Mouse (Mus musculus) liver, adult 2 months (tissue): ENCODE measurements around the gene Tmem41b. TPM values are rescaled to one million over a fixed set of nuclear protein-coding genes. Genes with fewer than 3 reads are reported as not detected.
A peak's percentile ranks its signal among the peaks of the same experiment; 100 is the strongest.

ENCODE experiments used
- DNase-seq: peaks from one replicate; pipeline ENCODE4 v3.0.0-alpha.2; 2011; ENCODE audit warnings: low read depth, low spot score; ENCODE audit errors: extremely low read depth
- H3K27ac ChIP-seq: fragments of 200-500 bp; replicated peaks from 2 replicates; pipeline ENCODE4 v1.5.1; 2012; ENCODE audit warnings: low read depth, mild to moderate bottlenecking, control low read depth, inconsistent platforms, low read length; ENCODE audit not compliant: insufficient read depth
- H3K27me3 ChIP-seq: fragments of 200-500 bp; 2 replicates; pipeline ENCODE4 v1.6.1; 2012; ENCODE audit warnings: mild to moderate bottlenecking, moderate library complexity, low read length, inconsistent platforms; ENCODE audit not compliant: control insufficient read depth, insufficient read depth
- H3K36me3 ChIP-seq: fragments of 200-500 bp; 2 replicates; pipeline ENCODE4 v1.6.1; 2012; ENCODE audit warnings: low read length, inconsistent platforms; ENCODE audit not compliant: control insufficient read depth, insufficient read depth
- H3K4me1 ChIP-seq: fragments of 200-500 bp; 2 replicates; pipeline ENCODE4 v1.6.1; 2011; ENCODE audit warnings: low read length; ENCODE audit not compliant: control insufficient read depth, insufficient read depth
- H3K4me3 ChIP-seq: fragments of 200-500 bp; 2 replicates; pipeline ENCODE4 v1.5.1; 2011; ENCODE audit warnings: low read depth, mild to moderate bottlenecking, control low read depth, low read length, moderate library complexity; ENCODE audit not compliant: insufficient read depth
- H3K79me2 ChIP-seq: fragments of 200-500 bp; 2 replicates; pipeline ENCODE4 v1.6.1; 2012; ENCODE audit warnings: inconsistent platforms, mild to moderate bottlenecking, low read length, moderate library complexity; ENCODE audit not compliant: control insufficient read depth, insufficient read depth
- H3K9ac ChIP-seq: fragments of 200-500 bp; 2 replicates; pipeline ENCODE4 v1.6.1; 2012; ENCODE audit warnings: low read depth, mild to moderate bottlenecking, control low read depth, inconsistent platforms, low read length
- CTCF ChIP-seq: fragments of 200-500 bp; IDR thresholded peaks from 2 replicates; pipeline ENCODE4 v1.5.1; 2011; ENCODE audit warnings: low read depth, low read length, control low read depth
- POLR2A ChIP-seq: fragments of 200-500 bp; IDR thresholded peaks from 2 replicates; pipeline ENCODE4 v1.6.1; 2011; ENCODE audit warnings: low read length, control low read depth; ENCODE audit not compliant: insufficient read depth; ENCODE audit errors: extremely low read depth
- WGBS: fragments of 180-500 bp; shearing (Covaris S2); methylation state at CpG from one replicate; pipeline ENCODE4 v1.1.7; 2018; 5-methylcytosine and 5-hydroxymethylcytosine counted together
- polyA plus RNA-seq: library from polyadenylated mRNA; depleted of rRNA; stranded (reverse); fragments of >200 nt; gene quantifications from 2 replicates; pipeline ENCODE4 v1.2.3, GENCODE M21; 2012
- total RNA-seq: library from RNA; depleted of rRNA; stranded (reverse); fragments of >200 nt; gene quantifications from 2 replicates; pipeline ENCODE4 v1.2.3, GENCODE M21; 2014

Gene Tmem41b
- total and polyA plus RNA-seq, 2 experiments: 21.6 to 43.1 TPM

DNA sequence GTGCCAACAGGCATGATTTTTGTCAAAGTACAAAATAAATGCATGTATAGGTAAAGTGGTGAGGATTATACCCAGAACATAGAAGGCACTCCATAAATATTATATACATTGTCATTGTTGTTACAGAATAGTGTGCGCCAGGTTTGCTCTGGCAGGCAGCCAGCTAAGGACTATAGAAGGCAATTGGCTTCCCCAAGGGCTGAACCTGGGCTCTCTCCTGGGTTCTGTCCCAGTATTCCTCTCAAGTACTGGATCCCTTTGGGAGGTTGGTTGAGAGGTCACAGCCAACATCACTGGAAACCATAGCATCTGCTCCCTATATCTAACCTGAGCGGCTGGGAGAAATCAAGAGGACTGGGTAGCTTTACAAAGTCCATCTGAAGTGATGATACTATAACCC lies 25.2 kb downstream of the Tmem41b start:
- Histone ChIP-seq H3K4me3 (no peak overlapping the region), H3K4me1 (peaks cover 11% of the 10 kb centered on the region; the same call in 1 of the 2 replicates), H3K9ac (no peak overlapping the region), H3K27me3 (no peaks in the 10 kb centered on the region), H3K27ac (no peak overlapping the region), H3K36me3 (no peaks in the 10 kb centered on the region), H3K79me2 (no peaks in the 10 kb centered on the region; the same call in 1 of the 2 replicates)
- DNase-seq: no peak
- no peak for TF ChIP-seq CTCF
- no peak for TF ChIP-seq POLR2A
- 93% methylated on average over 2 of the region's 2 CpGs for WGBS

DNA sequence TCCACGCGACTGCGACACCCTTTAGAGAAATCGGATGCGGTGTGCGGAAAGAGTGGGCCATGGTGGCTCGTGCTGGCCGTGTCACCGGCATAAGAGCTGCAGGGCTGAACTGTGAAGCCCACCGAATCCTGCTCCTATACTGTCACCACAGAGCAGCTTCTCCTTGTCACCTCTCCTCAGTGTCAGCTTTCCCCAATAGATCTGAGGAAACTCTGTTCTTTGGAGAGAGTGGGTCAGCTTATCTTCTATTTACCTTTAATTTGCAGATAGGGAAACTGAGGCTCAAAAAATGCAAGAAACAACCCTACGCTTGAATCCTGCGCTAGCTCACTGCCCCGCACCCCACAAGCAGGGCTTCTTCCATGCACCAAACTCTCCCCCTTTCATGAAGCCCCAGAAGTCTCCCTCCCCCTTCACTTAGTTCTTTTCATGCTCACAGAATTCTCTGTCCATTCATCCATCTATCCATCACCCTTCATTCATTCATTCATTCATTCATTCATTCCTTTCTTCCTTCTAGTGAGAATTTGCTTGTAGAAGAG lies 26.0 kb downstream of the Tmem41b start:
- 20% methylated on average over 13 of the region's 13 CpGs for WGBS
- Histone ChIP-seq H3K79me2 (no peaks in the 10 kb centered on the region; the same call in 1 of the 2 replicates), H3K27ac (0 out of 2 replicates have a peak overlapping the region, but pooled peaks have one; percentile 9)

DNA sequence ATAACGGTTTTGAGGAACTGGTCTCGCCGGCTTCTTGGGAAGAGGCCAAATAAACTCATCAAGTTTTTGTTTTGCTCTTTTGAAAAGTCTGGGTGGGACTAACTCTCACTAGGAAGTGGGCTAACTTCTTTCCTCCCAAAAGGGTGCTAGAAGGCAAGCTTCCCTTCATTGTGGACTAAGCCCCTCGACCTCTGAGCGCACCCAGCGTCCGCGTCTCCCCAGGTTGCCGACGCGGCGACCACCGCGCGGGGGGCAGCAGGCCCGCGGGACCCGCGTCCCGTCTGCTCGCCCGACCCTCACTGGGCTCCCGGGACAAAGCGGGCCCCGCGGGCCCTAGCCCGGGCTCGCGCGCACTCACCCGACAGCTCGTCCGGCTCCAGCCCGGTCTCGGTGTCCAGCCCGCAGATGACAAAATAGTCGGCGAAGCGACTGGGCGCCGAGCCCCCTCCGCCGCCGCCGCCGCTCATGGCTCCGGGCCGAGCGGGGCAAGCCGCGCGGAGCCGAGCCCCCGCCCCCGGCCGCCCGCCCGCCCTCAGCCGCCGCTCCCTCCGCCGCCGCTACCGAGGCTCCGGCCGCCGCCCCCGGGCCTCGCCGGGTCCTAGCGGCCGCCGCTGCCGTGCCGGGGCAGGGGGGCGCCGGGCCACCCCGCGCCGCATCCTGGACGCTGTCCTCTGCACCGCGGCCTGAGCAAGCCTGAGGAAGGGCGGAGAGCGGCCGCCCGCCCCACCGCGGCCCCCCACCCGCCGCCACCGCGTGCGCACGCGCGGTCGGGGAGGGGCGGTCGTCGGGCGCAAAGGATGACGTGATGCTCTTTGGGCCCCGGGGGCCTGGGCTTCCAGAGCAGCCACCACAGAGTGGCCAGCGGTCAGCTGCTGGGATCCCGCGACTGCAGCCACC lies 26.8 kb downstream of the Tmem41b start, which contains the start of gene Dennd5a:
Gene Dennd5a, minus strand, starts transcription at position 755 of the 897 bp plus-strand sequence.
- H3K9ac ChIP-seq: peak within 1 kb of the TSS; percentile 99
- TF ChIP-seq CTCF (no peak), POLR2A (peak; percentile 35; the same call in 1 of the 2 replicates)
- peaks cover 17% of the 10 kb centered on the region for H3K4me1 ChIP-seq
- H3K27ac ChIP-seq: peak within 1 kb of the TSS; percentile 80
- H3K4me3 ChIP-seq: peak within 1 kb of the TSS; percentile 100
- peak; percentile 55 for DNase-seq
- no peaks in the 10 kb centered on the region for H3K27me3 ChIP-seq
- H3K36me3 ChIP-seq: no peaks in the 10 kb centered on the region
- 3% methylated on average over 107 of the region's 107 CpGs for WGBS
- peaks cover 2% of the 10 kb centered on the region; the same call in 1 of the 2 replicates for H3K79me2 ChIP-seq

More for the DNA sequence above, 26.0 kb downstream of the Tmem41b start:
- TF ChIP-seq POLR2A (no peak), CTCF (no peak)
- peak overlapping the region; percentile 100 for H3K4me3 ChIP-seq
- H3K9ac ChIP-seq: peak overlapping the region; percentile 99
- no peaks in the 10 kb centered on the region for H3K27me3 ChIP-seq
- H3K4me1 ChIP-seq: peaks cover 13% of the 10 kb centered on the region
- DNase-seq: no peak
- no peaks in the 10 kb centered on the region for H3K36me3 ChIP-seq

DNA sequence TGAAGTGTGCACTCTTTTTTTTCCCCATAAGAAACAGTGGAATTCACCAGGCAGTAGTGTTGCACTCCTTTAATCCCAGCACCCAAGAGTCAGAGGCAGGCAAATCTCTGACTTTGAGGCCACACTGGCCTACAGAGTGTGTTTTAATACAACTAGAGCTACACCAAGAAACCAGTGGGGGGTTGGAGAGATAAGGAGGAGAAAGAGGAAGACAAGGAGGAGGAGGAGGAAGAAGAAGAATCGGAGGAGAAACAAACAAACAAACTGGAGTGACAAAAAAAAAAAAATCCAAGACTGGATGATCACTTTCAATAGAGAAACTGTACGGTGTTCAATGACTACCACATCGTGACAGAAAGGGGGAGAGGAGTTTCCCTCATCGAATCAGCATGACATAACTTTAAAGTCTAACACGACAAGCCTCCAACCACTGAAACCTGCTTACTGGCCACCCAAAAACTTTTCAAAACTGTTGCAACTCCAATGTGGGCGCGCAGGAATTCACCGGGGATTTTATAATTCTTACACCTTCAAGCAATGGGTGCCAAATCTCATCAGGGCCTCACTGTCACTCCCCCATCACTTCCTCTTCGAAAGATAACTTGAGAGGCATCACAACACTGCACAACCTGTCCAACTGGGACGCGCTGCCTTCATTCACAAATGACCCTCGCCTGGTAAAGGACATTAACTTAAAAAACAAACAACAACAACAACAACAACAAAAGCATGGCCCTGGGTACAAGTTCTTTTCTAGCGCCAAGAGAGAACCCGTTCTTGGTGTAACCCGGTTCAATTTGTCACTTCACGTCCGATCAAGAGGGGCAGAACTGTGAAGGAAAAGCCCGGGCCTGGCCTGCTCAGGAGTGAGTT lies 27.6 kb downstream of the Tmem41b start:
- no peak for DNase-seq
- Histone ChIP-seq H3K4me3 (peak overlapping the region; percentile 100), H3K27me3 (no peaks in the 10 kb centered on the region), H3K79me2 (peaks cover 3% of the 10 kb centered on the region; the same call in 1 of the 2 replicates), H3K4me1 (peaks cover 19% of the 10 kb centered on the region), H3K9ac (peak overlapping the region; percentile 99), H3K27ac (peak overlapping the region; percentile 80), H3K36me3 (no peaks in the 10 kb centered on the region)
- WGBS: 3% methylated on average over 18 of the region's 18 CpGs
- TF ChIP-seq POLR2A (no peak), CTCF (no peak)

DNA sequence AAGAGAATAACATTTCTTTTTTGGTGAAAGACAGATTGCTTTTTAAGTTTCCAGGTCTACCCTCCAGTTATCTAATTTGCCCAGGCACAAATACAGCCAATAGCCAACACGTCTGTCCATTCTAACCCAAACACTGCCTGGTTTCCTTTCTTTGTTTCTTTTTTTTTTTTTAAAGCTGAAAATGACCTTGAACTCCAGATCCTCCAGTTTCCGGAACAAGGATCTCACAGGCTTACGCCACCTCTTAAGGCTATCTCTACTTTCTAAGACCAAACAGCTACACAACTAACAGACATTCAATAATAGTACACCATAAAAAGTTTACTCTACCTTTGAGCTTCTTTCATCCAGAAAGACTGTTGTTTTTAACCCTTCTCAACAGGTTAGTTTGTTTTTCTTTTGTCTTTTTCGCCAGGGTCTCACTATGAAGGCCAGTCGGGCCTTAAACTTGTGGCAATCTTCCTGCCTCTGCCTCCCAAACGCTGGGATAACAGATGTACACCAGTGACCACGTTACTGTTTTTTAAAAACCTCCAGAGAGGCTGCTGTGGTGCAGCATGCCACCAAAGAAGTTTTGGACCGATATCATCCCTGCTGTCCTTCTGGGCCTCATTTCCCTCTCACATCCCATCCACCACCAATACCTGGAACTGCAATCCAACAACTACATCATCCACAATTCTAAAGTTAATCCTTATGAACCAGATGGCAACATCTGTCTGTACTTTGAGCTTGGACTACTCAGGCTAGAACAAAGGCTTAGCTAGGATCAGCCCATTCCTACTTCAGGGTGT lies 28.5 kb downstream of the Tmem41b start:
- H3K27me3 ChIP-seq: no peaks in the 10 kb centered on the region
- DNase-seq: no peak
- TF ChIP-seq POLR2A (no peak), CTCF (no peak)
- H3K4me1 ChIP-seq: peaks cover 19% of the 10 kb centered on the region
- H3K36me3 ChIP-seq: no peaks in the 10 kb centered on the region
- H3K79me2 ChIP-seq: peaks cover 8% of the 10 kb centered on the region
- 45% methylated on average over 8 of the region's 8 CpGs for whole genome bisulfite sequencing
- H3K4me3 ChIP-seq: no peak overlapping the region
- no peak overlapping the region; the same call in 1 of the 2 replicates for H3K27ac ChIP-seq
- no peak overlapping the region for H3K9ac ChIP-seq
